Mouse (Mus musculus): Measurements from ENCODE around the gene Zscan4c. TPM values are rescaled to one million over a fixed set of nuclear protein-coding genes. Genes with fewer than 3 reads are reported as not detected.
"Not testable (repeated sequence)": the region's sequence is repeated elsewhere in the genome, so short reads cannot be mapped to it uniquely, and the experiment has no call there.

Zscan4c gene
- total RNA-seq (2015; ENCODE audit: low replicate concordance) = not detected in 2 replicates
- not detected in 2 replicates for total RNA-seq (2017; ENCODE audit: low replicate concordance)

DNA sequence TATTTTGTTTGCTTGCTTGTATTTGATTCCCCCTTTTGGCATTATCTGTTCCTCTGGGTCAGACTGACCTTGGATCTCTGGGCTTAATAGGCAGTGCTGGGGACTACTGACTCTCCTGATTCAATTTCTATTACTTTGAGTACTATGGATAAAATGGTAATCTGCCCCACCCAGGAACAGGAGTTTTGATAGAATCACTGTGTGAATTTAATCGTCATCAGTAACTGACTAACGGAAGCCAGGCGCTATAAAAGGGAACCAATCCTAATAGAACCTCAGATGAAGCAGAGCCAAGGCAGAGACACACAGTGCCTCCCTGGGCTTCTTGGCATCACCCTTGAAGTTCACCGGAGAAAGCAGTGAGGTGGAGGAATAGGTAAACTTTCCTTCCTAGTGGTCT is at the start of gene Zscan4c:
Gene Zscan4c, plus strand, starts transcription at position 301 of the 400 bp plus-strand sequence.
- ATAC-seq (replicated peaks; ENCODE audit: low FRiP score, poor library complexity, severe bottlenecking) = not testable (repeated sequence)

Other genes starting within 250 kb of the Zscan4c start
- not detected in 2 replicates for gene Zscan4b, start 100.7 kb upstream of the Zscan4c start, total RNA-seq (2015; ENCODE audit: low replicate concordance)
- gene Zscan4b, start 100.7 kb upstream of the Zscan4c start, total RNA-seq (2017; ENCODE audit: low replicate concordance) = not detected in 2 replicates
- not detected in 2 replicates for gene Zscan4-ps1, start 63.9 kb downstream of the Zscan4c start, total RNA-seq (2015; ENCODE audit: low replicate concordance)
- not detected in 2 replicates for gene Zscan4-ps1, start 63.9 kb downstream of the Zscan4c start, total RNA-seq (2017; ENCODE audit: low replicate concordance)
- gene Zscan4d, start 160.4 kb downstream of the Zscan4c start, total RNA-seq (2015; ENCODE audit: low replicate concordance) = not detected in 2 replicates
- not detected in 2 replicates for gene Zscan4d, start 160.4 kb downstream of the Zscan4c start, total RNA-seq (2017; ENCODE audit: low replicate concordance)